Mouse (Mus musculus): ENCODE measurements around the gene Sipa1l3.

Gene Sipa1l3

GRCm38 (mm10) chr7:29294111-29294761 is 224.2 kb downstream of the Sipa1l3 start:
- in situ Hi-C loops (cut with MboI; ENCODE audit: unreplicated experiment in 2 of 2) = loop anchor here (5.0 to 10.0 kb wide), 3 partner anchors 47 to 242 kb away; partner anchors contain the start of gene 2200002D01Rik (in 2 of the 2)

- in situ Hi-C loops (cut with MboI; ENCODE audit: unreplicated experiment in 2 of 2) = loop anchor here (5.0 to 10.0 kb wide), 3 partner anchors 46 to 241 kb away; partner anchors contain the start of gene 2200002D01Rik (in 2 of the 2)
Observed at GRCm38 (mm10) chr7:29293131-29294065, 225.0 kb downstream of the Sipa1l3 start.

GRCm38 (mm10) chr7:29292458-29293098 is 225.9 kb downstream of the Sipa1l3 start:
- in situ Hi-C loops (cut with MboI; ENCODE audit: unreplicated experiment in 2 of 2) = loop anchor here (5.0 to 10.0 kb wide), 3 partner anchors 45 to 240 kb away; partner anchors contain the start of gene 2200002D01Rik (in 2 of the 2)

GRCm38 (mm10) chr7:29291616-29292457 is 226.6 kb downstream of the Sipa1l3 start:
- in situ Hi-C loops (cut with MboI; ENCODE audit: unreplicated experiment in 2 of 2) = loop anchor here (5.0 to 10.0 kb wide), 3 partner anchors 45 to 240 kb away; partner anchors contain the start of gene 2200002D01Rik (in 2 of the 2)

- in situ Hi-C loops (cut with MboI; ENCODE audit: unreplicated experiment in 2 of 2) = loop anchor here (5.0 to 10.0 kb wide), 3 partner anchors 44 to 239 kb away; partner anchors contain the start of gene 2200002D01Rik (in 2 of the 2)
Observed at GRCm38 (mm10) chr7:29290691-29291485, 227.6 kb downstream of the Sipa1l3 start.

- in situ Hi-C loops (cut with MboI; ENCODE audit: unreplicated experiment in 2 of 2) = loop anchor here (5.0 to 10.0 kb wide), 4 partner anchors 43 to 238 kb away; partner anchors contain the start of genes 2200002D01Rik (in 2 of the 2) and Ryr1 (in 1 of the 2)
Observed at GRCm38 (mm10) chr7:29289856-29290255, 228.6 kb downstream of the Sipa1l3 start.

GRCm38 (mm10) chr7:29288942-29289638 is 229.4 kb downstream of the Sipa1l3 start, which contains the start of gene Ppp1r14a:
Gene Ppp1r14a (plus strand): TSS chr7:29289308.
- in situ Hi-C loops (cut with MboI; ENCODE audit: unreplicated experiment in 2 of 2) = loop anchor here in 1 of 2 experiments (5.0 kb wide), 1 partner anchor 162 kb away; the partner anchor contains the start of gene Ryr1

GRCm38 (mm10) chr7:29288079-29288478 is 230.4 kb downstream of the Sipa1l3 start:
- in situ Hi-C loops (cut with MboI; ENCODE audit: unreplicated experiment in 2 of 2) = loop anchor here in 1 of 2 experiments (5.0 kb wide), 1 partner anchor 161 kb away; the partner anchor contains the start of gene Ryr1

- in situ Hi-C loops (cut with MboI; ENCODE audit: unreplicated experiment in 2 of 2) = loop anchor here in 1 of 2 experiments (5.0 kb wide), 1 partner anchor 160 kb away; the partner anchor contains the start of gene Ryr1
Observed at GRCm38 (mm10) chr7:29287481-29287880, 231.0 kb downstream of the Sipa1l3 start.

GRCm38 (mm10) chr7:29284523-29284922 is 233.9 kb downstream of the Sipa1l3 start:
- in situ Hi-C loops (cut with MboI; ENCODE audit: unreplicated experiment in 2 of 2) = no loop called here

- in situ Hi-C loops (cut with MboI; ENCODE audit: unreplicated experiment in 2 of 2) = no loop called here
Observed at GRCm38 (mm10) chr7:29283876-29284275, 234.6 kb downstream of the Sipa1l3 start.

- in situ Hi-C loops (cut with MboI; ENCODE audit: unreplicated experiment in 2 of 2) = no loop called here
Observed at GRCm38 (mm10) chr7:29282074-29282554, 236.3 kb downstream of the Sipa1l3 start.

- in situ Hi-C loops (cut with MboI; ENCODE audit: unreplicated experiment in 2 of 2) = no loop called here
Observed at GRCm38 (mm10) chr7:29281201-29282073, 237.0 kb downstream of the Sipa1l3 start, which contains the start of gene Spint2. Gene Spint2 (minus strand): TSS chr7:29281912.

GRCm38 (mm10) chr7:29280801-29281200 is 237.6 kb downstream of the Sipa1l3 start:
- in situ Hi-C loops (cut with MboI; ENCODE audit: unreplicated experiment in 2 of 2) = no loop called here

- in situ Hi-C loops (cut with MboI; ENCODE audit: unreplicated experiment in 2 of 2) = no loop called here
Observed at GRCm38 (mm10) chr7:29279924-29280323, 238.5 kb downstream of the Sipa1l3 start.

- in situ Hi-C loops (cut with MboI; ENCODE audit: unreplicated experiment in 2 of 2) = no loop called here
Observed at GRCm38 (mm10) chr7:29279261-29279660, 239.2 kb downstream of the Sipa1l3 start.

Measured in v-Abl transformed pro-B cells (cell line).